Mouse (Mus musculus) left cerebral cortex, adult 8-10 months (tissue): ENCODE results near the gene 1110051M20Rik. TPM values are rescaled to one million over a fixed set of nuclear protein-coding genes. Genes with fewer than 3 reads are reported as not detected.

Source experiments
- DNase-seq, 2 experiments: peaks; one replicate each; pipeline ENCODE4 v3.0.0; 2022; ENCODE audit warnings: low spot score in 2 of 2
- total RNA-seq, 4 experiments: library from RNA; stranded (reverse); gene quantifications; 2 replicates each; pipeline ENCODE4 v1.2.4; 2022

Gene 1110051M20Rik
- total RNA-seq, 4 experiments from 2014 or later: 99.4 to 118 (median 105) TPM

GRCm38 (mm10) chr2:91424061-91424720 is 20.3 kb downstream of the 1110051M20Rik start:
- DNase-seq: no peak

- no peak for DNase-seq
Observed at GRCm38 (mm10) chr2:91421641-91422040, 22.9 kb downstream of the 1110051M20Rik start.

DNA sequence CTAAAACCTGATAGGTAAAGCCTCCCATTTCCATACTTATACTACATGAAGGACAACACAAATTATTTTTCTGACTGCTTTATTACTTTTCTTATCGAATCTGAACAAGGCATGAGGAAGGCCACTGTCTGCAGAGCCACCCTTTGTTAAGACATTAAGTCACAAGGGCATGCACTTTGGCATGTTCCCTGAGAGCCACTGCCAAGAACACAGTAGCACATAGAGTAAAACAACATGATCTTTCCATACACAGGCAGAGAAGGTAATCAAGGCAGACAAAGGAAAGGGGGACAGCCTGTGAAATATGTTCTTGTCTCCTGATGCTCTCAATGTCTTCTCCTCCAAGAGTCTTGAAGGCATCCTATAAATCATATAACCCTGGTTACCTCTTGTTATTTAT is 30.7 kb downstream of the 1110051M20Rik start:
- DNase-seq: no peak

DNA sequence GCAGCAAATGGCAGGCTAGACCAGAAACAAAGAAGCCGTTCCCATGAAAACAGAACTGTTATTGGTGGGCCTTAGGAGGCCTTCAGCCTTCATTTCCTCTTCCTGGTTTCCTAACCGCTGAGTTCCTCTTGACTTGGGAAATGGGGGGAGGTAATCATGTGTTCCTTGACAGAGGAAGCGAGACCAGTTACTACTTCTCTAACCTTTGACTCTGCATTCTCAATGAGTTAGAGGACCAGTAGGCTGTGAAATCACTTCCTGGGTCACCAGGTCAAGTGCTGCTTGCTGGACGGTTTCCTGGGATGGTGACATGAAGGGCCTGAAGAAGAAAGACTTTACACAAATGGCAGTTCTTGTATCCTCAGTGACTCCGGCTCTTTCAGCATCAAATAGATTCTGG is 32.1 kb downstream of the 1110051M20Rik start:
- DNase-seq: no peak

- no peak for DNase-seq
Observed at GRCm38 (mm10) chr2:91411473-91411872, 33.0 kb downstream of the 1110051M20Rik start.

DNA sequence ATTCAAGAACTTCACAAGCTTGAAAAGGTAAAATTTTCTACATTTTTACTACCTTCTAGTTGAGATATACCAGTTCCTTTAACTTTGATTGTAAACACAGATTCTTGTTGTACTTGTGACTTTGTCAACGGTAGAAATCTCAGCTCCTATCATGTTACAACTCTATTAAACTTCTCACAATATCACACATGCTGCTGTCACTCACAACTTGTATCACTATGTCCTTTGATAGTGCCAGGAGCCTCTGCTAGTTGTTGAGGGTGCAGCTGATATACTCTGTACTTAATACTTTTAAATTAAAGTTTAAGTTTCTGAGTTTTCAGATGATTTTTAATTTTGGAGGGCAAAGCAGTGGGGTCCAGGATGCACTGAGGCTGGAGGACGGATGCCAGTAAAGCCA is 36.5 kb downstream of the 1110051M20Rik start:
- no peak for DNase-seq

GRCm38 (mm10) chr2:91405071-91405470 is 39.4 kb downstream of the 1110051M20Rik start:
- DNase-seq: no peak

- DNase-seq: no peak
Observed at GRCm38 (mm10) chr2:91399727-91400126, 44.8 kb downstream of the 1110051M20Rik start.

DNA sequence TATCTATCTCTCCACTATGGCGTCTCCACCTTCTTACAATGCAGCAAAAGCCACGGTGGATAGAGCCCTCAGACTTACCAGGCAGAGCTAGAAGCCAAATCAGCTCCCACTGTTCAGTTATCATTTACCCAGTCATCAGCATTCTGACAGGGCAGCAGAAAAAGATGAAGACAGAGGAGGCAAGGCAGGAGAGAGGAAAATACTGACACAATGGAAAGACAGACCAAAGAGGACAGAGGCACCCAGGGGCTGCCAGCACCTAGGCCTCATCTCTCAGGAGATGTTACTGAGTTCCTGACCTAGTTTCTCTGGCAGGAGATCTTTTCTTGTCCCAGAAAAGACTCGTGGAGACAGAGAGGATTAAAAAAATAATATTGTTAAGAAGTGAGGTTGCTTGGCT is 45.3 kb downstream of the 1110051M20Rik start:
- DNase-seq: no peak

DNA sequence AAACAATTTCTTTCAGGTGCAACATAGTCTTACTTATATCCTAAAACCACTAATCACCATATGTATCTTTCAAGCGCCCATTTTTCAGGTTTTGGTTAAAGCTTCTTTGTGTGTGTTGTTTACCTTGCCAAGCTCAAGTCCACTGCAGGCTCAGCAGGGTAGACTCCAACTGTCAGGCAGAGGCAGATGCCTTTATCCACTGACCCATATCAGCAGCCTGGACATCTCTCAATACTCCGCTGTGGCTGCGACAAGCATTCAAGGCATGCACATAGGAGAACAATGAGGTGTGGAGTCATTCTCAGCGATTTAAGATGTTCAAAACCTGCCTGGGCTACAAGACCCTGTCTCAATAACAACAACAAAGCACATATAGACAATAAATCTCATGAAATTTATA is 50.4 kb downstream of the 1110051M20Rik start:
- DNase-seq: no peak

- no peak for DNase-seq
Observed at GRCm38 (mm10) chr2:91388738-91389137, 55.8 kb downstream of the 1110051M20Rik start.

- DNase-seq: no peak
Observed at GRCm38 (mm10) chr2:91388281-91388680, 56.2 kb downstream of the 1110051M20Rik start.

DNA sequence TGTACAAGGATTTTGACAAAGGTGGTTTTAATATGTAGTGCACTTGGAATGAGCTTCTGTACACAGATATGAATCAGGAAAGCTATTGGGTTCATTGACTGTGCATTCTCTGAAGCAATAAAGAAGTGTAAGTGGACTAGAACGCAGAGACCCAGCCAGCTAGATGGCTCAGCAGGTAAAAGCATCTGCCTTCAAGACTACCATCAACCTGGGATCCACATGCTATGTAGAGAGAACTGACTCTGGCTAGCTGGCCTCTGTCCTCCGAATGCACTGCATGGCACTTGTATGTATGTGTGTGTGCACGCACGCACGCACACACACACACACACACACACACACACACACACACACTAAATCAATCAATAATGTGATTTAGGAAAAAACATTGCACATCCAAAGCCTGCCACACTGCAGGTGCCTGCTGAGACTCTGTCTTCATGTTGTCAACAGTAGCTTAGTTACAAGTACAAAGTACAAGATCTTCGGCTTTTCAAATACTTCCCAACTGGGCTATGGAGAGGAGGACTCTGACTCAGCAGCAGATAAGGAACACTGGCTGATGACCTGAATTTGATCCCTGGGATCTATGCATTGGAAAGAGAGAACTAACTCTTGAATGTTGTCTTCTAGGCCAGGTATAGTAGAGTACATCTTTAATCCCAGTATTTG is 57.1 kb downstream of the 1110051M20Rik start:
- DNase-seq: no peak

- no peak for DNase-seq
Observed at GRCm38 (mm10) chr2:91386547-91387286, 57.8 kb downstream of the 1110051M20Rik start.

- no peak for DNase-seq
Observed at GRCm38 (mm10) chr2:91383294-91383693, 61.2 kb downstream of the 1110051M20Rik start.

DNA sequence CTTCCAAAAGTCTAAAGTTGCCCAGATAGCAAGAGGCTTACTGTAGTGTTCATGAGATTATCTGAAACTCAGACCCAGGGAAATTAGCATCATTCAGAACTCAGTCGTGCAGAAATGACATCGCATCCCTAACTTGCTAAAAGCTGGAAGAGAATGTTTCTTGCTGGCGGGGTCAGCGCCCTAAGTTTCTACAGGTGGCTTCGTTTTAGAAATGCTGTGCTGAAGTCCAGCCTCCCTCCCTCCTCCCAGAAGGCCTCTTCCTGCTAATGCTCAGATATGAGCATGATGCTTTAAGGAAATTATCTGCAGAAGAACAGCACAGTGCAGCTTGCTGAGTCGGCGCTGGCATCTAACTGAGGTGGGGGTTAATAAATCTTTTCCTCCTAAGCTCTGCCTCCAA is 67.5 kb downstream of the 1110051M20Rik start:
- DNase-seq: no peak

DNA sequence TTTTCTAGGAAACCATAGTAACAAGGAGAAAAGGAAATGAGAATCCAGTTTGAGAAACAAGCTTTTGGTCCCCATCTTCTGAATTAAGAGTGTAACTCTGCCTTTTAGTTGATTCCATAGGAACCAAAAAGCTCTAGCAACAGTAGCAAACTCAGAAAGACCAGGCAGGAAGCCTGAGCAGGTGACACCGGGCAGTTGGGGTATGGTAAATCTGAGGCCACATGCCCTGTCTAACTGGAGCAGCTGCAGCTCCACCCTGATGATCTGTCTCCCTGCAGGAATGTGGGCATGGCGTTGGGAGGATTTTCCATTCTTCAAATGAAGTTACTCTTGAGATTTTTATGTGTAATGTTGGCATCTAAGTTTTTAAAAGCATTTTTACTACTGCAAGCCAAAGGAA is 74.2 kb downstream of the 1110051M20Rik start:
- DNase-seq: no peak

GRCm38 (mm10) chr2:91363272-91363671 is 81.2 kb downstream of the 1110051M20Rik start:
- no peak for DNase-seq

- no peak for DNase-seq
Observed at GRCm38 (mm10) chr2:91361068-91361528, 83.4 kb downstream of the 1110051M20Rik start.

DNA sequence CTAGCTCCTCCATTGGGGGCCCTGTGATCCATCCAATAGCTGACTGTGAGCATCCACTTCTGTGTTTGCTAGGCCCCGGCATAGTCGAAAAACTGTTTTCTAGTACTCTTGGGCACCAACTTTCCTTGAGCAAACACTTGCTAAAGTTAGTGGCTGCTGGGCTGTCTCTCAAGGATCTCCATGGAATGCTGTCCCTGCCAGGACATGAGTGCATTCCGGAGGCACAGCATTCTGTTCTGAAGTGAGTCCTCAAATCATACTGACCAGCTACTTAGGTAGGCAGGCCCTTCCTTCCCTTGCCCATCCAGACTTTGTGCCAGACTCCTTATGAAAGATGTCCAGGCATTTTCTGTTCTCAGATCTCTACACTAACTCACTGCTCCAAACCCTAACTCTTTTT is 88.7 kb downstream of the 1110051M20Rik start:
- no peak for DNase-seq

DNA sequence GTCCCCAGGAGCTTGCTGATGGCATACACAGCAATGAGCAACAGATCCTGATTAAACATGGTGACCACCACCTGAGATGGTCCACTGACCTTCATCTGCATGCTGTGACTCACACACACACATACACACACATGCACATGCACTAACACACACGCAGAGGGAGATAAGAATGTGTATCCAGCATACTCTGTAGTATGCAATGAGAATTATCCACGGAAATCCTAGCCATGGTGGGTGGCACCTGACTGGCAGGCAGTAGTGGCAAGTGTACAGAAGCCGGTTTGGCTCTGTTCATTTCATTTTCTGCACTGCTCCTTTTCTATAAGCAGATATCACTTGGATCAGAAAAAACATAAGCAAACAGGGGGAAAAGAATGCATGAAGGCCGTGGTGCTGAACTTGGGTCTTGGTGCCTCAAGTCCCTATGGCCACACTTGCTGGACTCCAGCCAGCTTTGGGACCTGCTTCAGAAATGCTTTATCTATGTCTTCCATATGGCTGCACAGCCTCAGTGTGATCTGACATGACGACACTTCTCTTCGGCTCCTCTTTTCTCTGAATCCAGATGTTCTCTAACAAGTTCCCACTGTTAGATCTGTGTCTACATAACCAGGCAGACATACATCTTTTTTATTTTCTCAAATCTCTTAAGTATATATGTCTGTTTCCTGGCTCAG is 89.6 kb downstream of the 1110051M20Rik start:
- no peak for DNase-seq

- no peak for DNase-seq
Observed at GRCm38 (mm10) chr2:91353854-91354253, 90.7 kb downstream of the 1110051M20Rik start.
